Mouse (Mus musculus) testis, adult 2 months (tissue): ENCODE data around the gene Gm9837. TPM values are rescaled to one million over a fixed set of nuclear protein-coding genes. Genes with fewer than 3 reads are reported as not detected.
A peak's percentile ranks its signal among the peaks of the same experiment; 100 is the strongest.

Experiments used
- H3K27ac ChIP-seq: fragments of 200-500 bp; 2 replicates; pipeline ENCODE4 v1.5.1; 2012; ENCODE audit warnings: low read depth, low read length; ENCODE audit not compliant: control insufficient read depth, insufficient read depth
- H3K27me3 ChIP-seq: fragments of 200-500 bp; 2 replicates; pipeline ENCODE4 v1.6.1; 2012; ENCODE audit warnings: mild to moderate bottlenecking, low read length, moderate library complexity; ENCODE audit not compliant: control insufficient read depth, insufficient read depth
- H3K36me3 ChIP-seq: fragments of 200-500 bp; 2 replicates; pipeline ENCODE4 v1.6.1; 2012; ENCODE audit warnings: mild to moderate bottlenecking, low read length; ENCODE audit not compliant: control insufficient read depth, insufficient read depth
- H3K4me1 ChIP-seq: fragments of 200-500 bp; 2 replicates; pipeline ENCODE4 v1.6.1; 2012; ENCODE audit warnings: low read length; ENCODE audit not compliant: control insufficient read depth, insufficient read depth
- H3K4me3 ChIP-seq: fragments of 200-500 bp; 2 replicates; pipeline ENCODE4 v1.5.1; 2012; ENCODE audit warnings: low read depth, mild to moderate bottlenecking, low read length, moderate library complexity, mixed read lengths; ENCODE audit not compliant: control insufficient read depth
- CTCF ChIP-seq: fragments of 200-500 bp; IDR thresholded peaks from 2 replicates; pipeline ENCODE4 v1.5.1; 2012; ENCODE audit warnings: low read depth, mild to moderate bottlenecking, inconsistent platforms, low read length, moderate library complexity; ENCODE audit not compliant: control insufficient read depth, insufficient read depth, insufficient replicate concordance
- POLR2A ChIP-seq: fragments of 200-500 bp; IDR thresholded peaks from 2 replicates; pipeline ENCODE4 v1.6.1; 2012; ENCODE audit warnings: low read depth, mild to moderate bottlenecking, inconsistent platforms, low read length, moderate library complexity; ENCODE audit not compliant: control insufficient read depth
- polyA plus RNA-seq: library from polyadenylated mRNA; depleted of rRNA; stranded (reverse); fragments of >200 nt; gene quantifications from 2 replicates; pipeline ENCODE4 v1.2.3, GENCODE M21; 2012

Gene Gm9837
- polyA plus RNA-seq, 1 experiment = 13.4 TPM

DNA sequence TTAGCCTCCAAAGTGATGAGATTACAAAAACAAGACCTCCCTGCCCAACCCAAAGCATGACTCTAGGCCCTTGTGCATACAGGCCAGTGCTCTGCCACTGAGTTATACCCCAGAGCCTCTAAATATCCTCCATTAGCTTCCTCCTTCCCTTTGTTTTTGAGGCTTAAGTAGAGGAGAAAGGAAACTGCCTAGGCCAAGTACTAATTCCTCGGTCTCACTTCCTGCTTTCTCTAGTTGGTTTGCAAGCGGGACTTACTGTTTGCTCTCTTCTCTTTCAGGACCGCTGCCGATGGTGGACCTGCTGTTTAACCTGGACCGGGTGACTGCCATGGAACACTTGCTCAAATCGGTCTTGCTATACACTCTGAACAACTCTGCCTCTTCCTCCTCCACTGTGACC is 33.9 kb downstream of the Gm9837 start:
- peaks cover 2% of the 10 kb centered on the region for H3K4me1 ChIP-seq
- H3K36me3 ChIP-seq = no peaks in the 10 kb centered on the region
- no peaks in the 10 kb centered on the region for H3K27me3 ChIP-seq
- H3K4me3 ChIP-seq = no peak overlapping the region
- TF ChIP-seq CTCF (no peak), POLR2A (no peak)
- no peak overlapping the region for H3K27ac ChIP-seq

DNA sequence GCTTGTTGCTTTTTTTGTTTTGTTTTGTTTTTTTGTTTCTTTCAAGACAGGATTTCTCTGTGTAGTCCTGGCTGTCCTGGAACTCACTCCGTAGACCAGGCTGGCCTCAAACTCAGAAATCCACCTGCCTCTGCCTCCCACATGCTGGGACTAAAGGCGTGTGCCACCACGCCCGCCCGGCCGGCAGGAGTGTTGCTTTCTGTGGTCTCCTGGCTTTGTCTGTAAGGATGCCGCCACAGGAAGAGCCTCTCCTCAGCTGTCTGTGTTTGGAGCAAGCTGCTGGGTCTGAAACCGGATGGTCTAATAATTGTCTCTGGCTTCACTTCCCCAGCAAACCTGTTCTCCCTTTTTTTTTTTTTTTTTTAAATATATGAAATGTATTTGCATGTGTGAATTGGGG is 34.8 kb downstream of the Gm9837 start:
- H3K36me3 ChIP-seq = no peaks in the 10 kb centered on the region
- no peak overlapping the region for H3K4me3 ChIP-seq
- peaks cover 3% of the 10 kb centered on the region for H3K4me1 ChIP-seq

DNA sequence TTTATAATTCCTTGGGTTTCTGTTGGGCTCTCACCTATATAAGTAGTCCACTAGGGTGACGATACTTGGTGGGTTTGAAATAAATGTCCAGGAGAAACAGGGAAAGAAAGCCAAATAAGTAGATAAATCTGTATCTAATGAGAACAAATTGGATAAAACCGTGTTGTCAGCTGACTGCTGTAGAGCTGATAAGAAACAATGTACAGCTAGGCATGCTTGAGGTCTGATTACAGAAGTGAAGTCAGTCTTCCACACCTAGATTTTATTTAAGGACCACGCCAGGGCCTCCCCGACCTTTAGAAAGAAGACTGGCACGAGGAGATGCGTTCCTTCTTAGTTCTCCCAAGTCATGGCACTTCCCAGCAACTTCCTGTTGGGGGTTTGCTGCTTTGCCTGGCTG is 37.2 kb downstream of the Gm9837 start:
- Histone ChIP-seq H3K36me3 (no peaks in the 10 kb centered on the region), H3K27me3 (no peaks in the 10 kb centered on the region), H3K27ac (no peak overlapping the region), H3K4me3 (no peak overlapping the region), H3K4me1 (peaks cover 7% of the 10 kb centered on the region)
- TF ChIP-seq CTCF = no peak
- no peak for TF ChIP-seq POLR2A

More for the DNA sequence above, 34.8 kb downstream of the Gm9837 start:
- Histone ChIP-seq H3K27ac (no peak overlapping the region), H3K27me3 (no peaks in the 10 kb centered on the region)
- no peak for TF ChIP-seq CTCF
- TF ChIP-seq POLR2A = no peak

DNA sequence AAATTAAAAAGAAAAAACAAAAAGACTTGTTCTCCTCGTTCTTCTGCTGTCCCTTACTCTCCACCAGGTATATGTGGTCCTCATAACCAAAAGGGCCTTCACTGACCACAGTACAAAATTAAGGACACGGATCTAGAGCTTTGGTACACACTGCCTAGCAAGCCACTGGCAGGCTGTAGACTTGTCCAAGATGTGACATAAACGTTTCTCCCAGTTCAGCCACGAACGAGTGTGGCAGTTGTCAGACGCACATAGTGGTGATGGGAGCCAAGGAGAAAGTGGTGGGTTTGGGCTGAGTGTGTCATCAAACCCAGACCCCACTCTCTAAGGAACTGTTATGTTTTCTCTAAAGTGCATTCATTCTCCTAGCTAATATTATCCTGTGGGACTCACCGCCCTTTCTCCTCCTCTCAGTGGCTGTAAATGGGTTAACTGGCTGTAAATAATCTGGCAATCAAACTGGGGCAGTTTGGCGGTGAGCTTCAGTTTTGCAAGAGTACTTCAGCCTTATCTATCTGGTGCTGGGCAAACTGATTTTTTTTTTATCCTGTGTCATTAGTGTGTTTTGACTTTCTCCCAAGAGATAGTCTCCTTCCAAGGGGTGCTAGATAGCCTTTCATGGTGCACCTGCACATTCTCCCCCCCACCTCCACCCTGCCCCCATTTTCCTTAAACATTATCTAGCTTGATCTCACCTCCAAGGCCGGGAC is 38.8 kb downstream of the Gm9837 start:
- H3K4me3 ChIP-seq = peak overlapping the region; percentile 94
- H3K36me3 ChIP-seq = no peaks in the 10 kb centered on the region
- H3K27me3 ChIP-seq = no peaks in the 10 kb centered on the region
- H3K27ac ChIP-seq = peak overlapping the region; percentile 91
- TF ChIP-seq CTCF (no peak), POLR2A (no peak)
- peaks cover 7% of the 10 kb centered on the region for H3K4me1 ChIP-seq

DNA sequence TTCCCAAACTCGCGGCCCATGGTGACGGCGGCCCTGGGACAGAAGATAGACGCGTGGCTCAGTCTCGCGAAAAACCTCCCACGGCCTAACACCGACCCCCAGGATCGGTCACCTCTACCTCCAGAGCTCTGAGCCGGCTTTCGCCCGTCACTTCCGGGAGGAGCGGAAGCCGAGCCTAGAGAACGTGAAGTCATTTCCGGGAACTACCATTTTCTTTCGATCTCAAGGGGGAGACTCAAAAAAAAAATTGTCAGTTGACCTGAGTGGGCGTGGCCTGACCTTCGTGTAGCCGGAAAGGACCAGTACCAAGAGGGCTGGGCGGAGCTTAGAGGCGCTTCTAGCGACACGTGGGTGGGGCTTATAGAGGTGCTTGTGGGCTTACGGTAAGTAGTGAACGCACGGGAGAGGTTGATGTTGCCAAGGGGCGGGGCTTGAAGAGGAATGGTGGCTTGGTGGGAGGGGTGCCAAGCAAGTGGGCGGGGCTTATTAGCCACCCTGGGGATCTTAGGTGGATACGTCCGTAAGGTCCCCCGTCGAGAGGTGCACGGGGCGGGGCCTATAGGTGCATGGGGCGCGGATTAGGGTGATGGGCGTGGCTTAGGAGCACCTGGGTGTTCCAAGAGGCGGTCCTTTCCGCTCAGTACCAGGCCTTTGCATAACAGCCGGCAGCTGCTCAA is 39.5 kb downstream of the Gm9837 start, which contains the start of the genes Uqcrq and Gdf9:
Gene Uqcrq (minus strand): TSS at position 162 of the 677 bp plus-strand sequence.
Gene Gdf9 (plus strand): TSS at position 354 of the 677 bp plus-strand sequence.
- peak; percentile 66 for TF ChIP-seq POLR2A
- TF ChIP-seq CTCF = no peak
- H3K27ac ChIP-seq = peak within 1 kb of the TSS; percentile 91
- peaks cover 7% of the 10 kb centered on the region for H3K4me1 ChIP-seq
- H3K36me3 ChIP-seq = no peaks in the 10 kb centered on the region
- peak within 1 kb of the TSS; percentile 94 for H3K4me3 ChIP-seq
- no peaks in the 10 kb centered on the region for H3K27me3 ChIP-seq

DNA sequence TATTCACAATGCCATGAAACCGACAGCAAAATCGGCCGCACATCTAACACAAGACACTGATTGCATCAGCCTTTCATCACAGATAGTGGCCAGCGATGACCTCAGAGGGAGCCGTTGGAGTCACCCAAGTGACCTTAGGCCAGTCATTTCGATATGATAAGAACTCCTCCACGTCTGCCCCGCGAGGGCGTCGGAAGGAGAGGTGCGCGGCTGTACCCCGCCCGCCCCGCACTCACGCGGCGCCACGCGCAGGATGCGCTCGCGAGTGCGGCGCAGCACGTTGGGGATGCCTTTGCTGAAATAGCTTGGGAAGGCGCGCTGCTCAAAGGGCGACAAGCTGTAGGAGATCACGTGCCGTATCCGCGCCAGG is 40.0 kb downstream of the Gm9837 start:
- peak overlapping the region; percentile 90 for H3K27ac ChIP-seq
- no peaks in the 10 kb centered on the region for H3K36me3 ChIP-seq
- H3K4me3 ChIP-seq = peak overlapping the region; percentile 94
- no peaks in the 10 kb centered on the region for H3K27me3 ChIP-seq
- TF ChIP-seq POLR2A (no peak; the same call in 1 of the 2 replicates), CTCF (no peak)
- peaks cover 7% of the 10 kb centered on the region for H3K4me1 ChIP-seq

DNA sequence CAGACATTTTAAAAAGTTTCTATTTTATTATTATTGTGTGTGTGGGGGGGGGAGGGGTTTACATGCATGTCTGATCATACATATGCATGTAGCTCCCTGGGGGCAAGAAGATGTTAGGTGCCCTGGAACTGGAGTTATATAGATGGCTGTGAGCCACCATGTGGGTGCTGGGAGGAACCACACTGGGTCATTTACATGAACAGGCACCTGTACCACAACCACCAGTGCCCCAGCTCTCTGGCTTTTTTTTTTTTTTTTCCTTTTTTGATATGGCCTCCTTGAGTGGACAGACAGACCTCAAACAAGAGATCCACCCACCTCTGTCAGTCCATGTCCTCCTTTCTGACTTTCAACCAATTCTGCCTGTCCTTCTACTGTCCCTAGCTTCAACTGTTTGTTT is 41.1 kb downstream of the Gm9837 start:
- TF ChIP-seq POLR2A (no peak), CTCF (no peak)
- no peaks in the 10 kb centered on the region for H3K36me3 ChIP-seq
- no peaks in the 10 kb centered on the region for H3K27me3 ChIP-seq
- peak overlapping the region; percentile 68 for H3K4me3 ChIP-seq
- H3K4me1 ChIP-seq = peaks cover 7% of the 10 kb centered on the region
- peak overlapping the region; percentile 52; the same call in 1 of the 2 replicates for H3K27ac ChIP-seq
